Mouse (Mus musculus) embryonic fibroblast, embryonic 13.5 days (primary cell): ENCODE data around the gene Ptch1.

Source experiments
- CTCF ChIP-seq: IDR thresholded peaks from 2 replicates; pipeline ENCODE4 v1.5.1; 2011; ENCODE audit warnings: mild to moderate bottlenecking, control low read depth, low read length, moderate library complexity, borderline replicate concordance; ENCODE audit not compliant: insufficient read depth
- POLR2A ChIP-seq: IDR thresholded peaks from 2 replicates; pipeline ENCODE4 v1.6.1; 2011; ENCODE audit warnings: low read depth, mild to moderate bottlenecking, control low read depth, low read length, moderate library complexity

DNA sequence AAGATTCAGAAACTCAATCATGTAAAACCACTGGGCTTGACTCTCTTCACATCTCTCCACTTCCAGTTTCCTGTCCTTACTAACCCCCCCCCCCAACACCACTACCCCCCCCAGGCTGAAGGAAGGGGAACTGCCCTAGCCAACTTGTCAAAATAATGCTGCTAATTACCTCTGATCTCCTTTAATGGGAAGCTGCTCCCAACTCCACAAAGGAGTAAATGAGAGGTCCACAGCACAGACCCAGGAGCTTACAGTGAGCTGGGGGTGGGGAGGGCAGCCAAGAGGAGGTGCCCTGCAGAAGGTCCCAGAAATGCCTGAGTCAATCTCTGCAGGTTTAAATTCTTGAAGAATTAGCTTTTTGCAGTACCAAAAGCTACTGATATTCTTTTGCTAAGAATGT, 2.9 kb downstream of the Ptch1 start:
- TF ChIP-seq POLR2A = no peak
- no peak for TF ChIP-seq CTCF
